Mouse (Mus musculus) urinary bladder, postnatal 14 days (tissue): ENCODE data around the gene Krtap5-1.
A peak's percentile ranks its signal among the peaks of the same experiment; 100 is the strongest.
"Not testable (repeated sequence)": the region's sequence is repeated elsewhere in the genome, so short reads cannot be mapped to it uniquely, and the experiment has no call there.

Experiments
- DNase-seq: peaks from one replicate; pipeline ENCODE4 v3.0.0; 2021; ENCODE audit warnings: low spot score

Krtap5-1 gene

GRCm38 (mm10) chr7:142296108-142296507, 810 bp downstream of the Krtap5-1 start:
- not testable (repeated sequence) for DNase-seq

GRCm38 (mm10) chr7:142295418-142295817, 1.5 kb downstream of the Krtap5-1 start:
- no peak for DNase-seq

- peak; percentile 20 for DNase-seq
These were observed 3.1 kb downstream of the Krtap5-1 start for GRCm38 (mm10) chr7:142293851-142294250.

DNA sequence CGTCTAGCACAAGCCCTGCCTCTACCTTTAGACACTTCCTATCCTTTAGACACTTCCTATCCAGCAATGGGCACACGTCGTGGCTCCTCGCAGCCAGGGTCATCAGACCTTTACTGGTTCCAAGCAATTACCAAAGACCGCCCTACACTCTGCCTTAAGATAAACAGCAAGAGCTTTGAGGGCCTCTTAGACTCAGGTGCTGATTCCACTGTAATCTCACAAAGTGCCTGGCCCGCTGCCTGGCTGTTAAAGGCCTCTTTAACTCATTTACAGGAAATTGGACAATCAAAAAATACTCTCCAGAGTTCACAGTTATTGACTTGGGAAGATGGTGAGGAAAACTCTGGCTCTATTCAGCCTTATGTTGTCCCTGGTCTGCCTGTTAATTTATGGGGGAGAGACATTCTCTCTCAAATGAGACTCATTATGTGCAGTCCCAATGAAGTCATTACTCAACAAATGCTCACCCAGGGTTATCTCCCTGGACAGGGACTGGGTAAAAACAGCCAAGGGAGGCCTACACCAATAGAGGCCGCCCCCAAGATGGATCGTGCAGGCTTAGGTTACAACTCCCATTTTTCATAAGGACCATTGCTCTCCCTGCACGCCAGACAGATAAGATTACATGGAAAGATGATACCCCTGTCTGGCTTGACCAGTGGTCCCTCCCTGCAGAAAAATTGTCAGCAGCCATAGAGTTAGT, 10.9 kb downstream of the Krtap5-1 start:
- not testable (repeated sequence) for DNase-seq

DNA sequence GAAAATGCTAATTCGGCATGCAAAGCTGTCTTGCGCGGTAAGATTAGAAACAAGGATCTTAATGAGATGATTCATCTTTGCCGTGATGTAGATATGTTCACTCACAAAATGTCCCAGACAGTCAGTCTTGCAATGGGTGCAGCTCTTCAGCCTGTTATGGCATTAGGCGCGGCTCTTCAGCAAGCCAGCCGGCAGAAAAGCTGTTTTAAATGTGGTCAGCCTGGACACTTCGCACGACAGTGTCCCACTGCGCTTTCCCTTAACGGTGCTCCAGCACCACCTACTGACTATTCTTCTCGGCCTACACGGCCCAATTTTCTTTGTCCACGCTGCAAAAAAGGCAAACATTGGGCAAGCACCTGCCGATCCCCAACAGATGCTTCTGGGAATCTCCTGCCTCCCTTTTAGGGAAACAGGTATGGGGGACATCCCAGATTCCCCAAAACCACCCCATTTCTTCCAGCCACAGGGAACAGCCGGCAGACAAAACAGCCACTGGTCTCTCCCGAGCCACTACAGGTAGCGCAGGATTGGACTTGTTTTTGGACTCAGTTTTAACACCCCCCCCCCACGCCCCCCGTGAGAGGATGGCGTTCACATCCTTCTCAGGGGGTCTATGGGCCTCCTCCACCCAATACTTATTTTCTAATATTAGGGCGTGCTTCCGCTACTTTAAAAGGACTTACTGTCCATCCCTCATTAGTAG, 11.6 kb downstream of the Krtap5-1 start:
- peak; percentile 39 for DNase-seq

- DNase-seq = peak; percentile 95
These were observed 12.3 kb downstream of the Krtap5-1 start for GRCm38 (mm10) chr7:142284615-142285080.

DNA sequence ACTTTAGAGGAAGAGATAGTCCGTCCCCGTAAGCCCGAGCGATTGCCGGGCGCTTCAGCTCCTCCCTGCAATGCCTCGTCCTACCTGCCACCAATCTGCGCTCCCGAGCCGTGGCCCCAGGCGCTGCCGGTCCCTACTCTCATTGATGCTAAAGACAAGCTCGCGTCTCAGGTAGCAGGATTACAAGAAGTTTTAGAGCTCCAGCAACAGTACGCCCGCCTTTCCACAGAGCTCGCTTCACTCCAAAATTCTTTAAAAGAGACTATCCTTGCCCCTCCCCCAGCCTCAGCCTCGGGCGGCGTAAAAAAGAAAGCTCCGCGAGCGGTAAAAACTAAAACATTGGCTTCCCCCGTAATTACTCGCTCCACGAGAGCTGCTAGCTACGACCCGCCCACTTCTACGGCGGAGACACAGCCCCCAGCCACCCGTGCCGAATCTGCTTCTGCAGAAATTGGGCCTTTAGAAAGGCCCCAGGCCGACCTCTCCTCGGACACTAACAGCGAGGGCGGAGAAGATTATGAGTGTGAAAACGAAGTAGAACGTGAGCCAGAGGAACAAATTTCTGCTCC, 12.8 kb downstream of the Krtap5-1 start:
- DNase-seq = peak; percentile 62

DNA sequence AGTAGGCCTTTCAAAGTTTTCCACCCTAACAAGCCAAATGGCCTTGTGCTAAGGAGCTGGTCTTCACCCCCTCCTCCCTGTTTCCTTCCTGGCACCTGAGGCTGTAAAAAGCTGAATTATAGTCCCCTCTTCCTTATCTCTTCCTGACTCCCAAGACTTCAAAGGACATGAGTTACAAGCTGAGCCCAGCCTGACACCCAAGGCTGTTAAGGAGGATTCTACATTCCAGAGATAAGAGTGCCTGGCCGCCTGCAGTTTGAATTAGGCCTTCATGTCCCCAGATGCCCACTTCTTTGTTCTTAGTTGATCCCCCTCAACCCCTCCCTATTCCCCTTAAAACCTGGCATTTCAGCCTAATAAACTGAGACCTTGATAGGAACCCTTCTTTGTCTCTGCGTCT, 14.1 kb downstream of the Krtap5-1 start:
- not testable (repeated sequence) for DNase-seq

DNA sequence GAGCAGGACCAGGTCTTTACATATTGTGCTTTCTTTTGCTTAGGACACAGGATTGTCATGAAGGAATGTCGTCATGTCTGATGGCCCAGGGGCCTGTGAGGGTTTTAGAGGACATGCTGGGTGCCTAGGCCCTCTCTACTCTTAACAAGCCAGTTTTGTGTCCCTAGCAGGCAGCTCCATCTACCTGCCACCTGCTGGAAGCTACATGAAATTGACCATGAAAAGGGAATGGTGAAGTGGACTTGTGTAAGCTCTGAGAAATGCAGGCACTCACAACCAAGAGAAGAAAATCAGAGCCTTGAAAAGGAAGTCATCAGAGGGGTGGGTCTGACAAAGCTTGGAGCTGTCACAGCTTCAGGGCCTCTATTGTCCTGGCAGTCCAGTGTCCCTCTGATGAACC, 17.6 kb downstream of the Krtap5-1 start:
- DNase-seq = not testable (repeated sequence)

GRCm38 (mm10) chr7:142278183-142278582, 18.7 kb downstream of the Krtap5-1 start:
- peak; percentile 74 for DNase-seq

DNA sequence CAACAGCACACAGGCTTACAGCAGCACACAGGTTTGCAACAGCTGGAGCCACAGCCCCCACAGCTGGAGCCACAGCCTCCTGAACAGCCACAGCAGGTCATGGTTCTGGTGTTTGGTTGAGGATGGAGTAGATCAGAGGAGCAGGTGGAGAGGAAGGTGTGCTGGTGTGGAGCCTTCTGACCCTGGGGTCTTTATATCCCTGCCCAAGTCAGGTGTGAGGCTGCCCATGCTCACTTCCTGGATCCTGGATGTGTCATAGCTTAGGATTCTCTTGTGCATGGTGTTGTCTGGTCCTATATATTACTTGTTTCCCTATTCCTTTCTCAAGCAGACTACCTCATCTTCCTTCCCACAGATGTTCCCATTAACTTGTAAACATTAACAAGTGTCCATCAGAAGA, 22.7 kb downstream of the Krtap5-1 start, which contains the start of gene Gm4559:
TSS of gene Gm4559 (minus strand) at position 101 of the 400 bp plus-strand sequence.
- DNase-seq = not testable (repeated sequence)

GRCm38 (mm10) chr7:142258254-142258653, 38.7 kb downstream of the Krtap5-1 start, which contains the start of gene Gm2431:
Gm2431 (minus strand) TSS chr7:142258354.
- not testable (repeated sequence) for DNase-seq

DNA sequence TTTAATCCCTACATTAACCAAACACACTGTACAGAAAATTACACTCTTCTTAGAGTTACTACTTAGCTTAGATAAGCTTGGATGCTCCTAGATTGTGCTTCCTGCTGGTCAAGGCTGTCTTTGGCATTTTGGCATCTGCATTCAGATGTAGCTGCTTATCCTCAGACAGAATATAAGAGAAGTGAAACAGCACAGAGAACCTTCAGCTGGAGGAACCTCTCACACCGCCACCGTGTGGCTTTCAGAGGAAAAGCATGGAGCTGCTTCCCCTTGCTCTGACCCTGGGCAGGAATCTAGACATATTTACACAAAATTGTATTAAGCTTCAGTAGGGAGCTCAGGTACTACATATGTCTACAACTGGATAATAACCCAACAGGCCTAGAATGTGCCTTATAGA, 41.4 kb downstream of the Krtap5-1 start:
- peak; percentile 22 for DNase-seq

DNA sequence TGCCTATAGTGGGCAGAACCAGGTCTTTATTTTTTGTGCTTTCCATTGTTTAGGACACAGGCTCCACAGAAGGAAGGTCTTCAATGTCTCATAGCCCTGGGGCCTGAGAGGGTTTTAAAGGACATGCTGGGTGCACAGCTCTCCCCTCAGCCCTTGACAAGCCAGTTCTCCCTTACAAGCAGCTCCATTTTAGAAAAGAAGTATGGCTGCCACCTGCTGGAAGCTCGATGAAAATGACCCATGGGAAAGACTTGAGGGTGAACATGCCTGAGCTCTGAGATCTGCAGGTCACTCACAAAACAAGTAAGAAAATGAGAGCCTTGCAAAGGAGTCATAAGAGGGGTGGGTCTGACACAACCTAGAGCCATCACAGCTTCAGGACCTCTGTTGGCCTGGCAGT, 47.1 kb downstream of the Krtap5-1 start:
- DNase-seq = peak; percentile 38
